Mouse (Mus musculus) hindbrain, embryonic 11.5 days (tissue): Measurements from ENCODE around the gene Cpn2. TPM values are rescaled to one million over a fixed set of nuclear protein-coding genes. Genes with fewer than 3 reads are reported as not detected.
A peak's percentile ranks its signal among the peaks of the same experiment; 100 is the strongest.

Source experiments
- ATAC-seq: fragments of 200-750 bp; cut with Nextera tagmentation; 2 replicates; pipeline ENCODE4 v1.8.0; 2017; ENCODE audit warnings: mild to moderate bottlenecking, moderate TSS enrichment, moderate library complexity; ENCODE audit not compliant: low FRiP score
- DNase-seq: peaks from one replicate; pipeline ENCODE4 v3.0.0-alpha.2; 2015; ENCODE audit warnings: low spot score
- H3K27ac ChIP-seq: fragments of 300-500 bp; sonication (generic); 2 replicates; pipeline ENCODE4 v1.5.1; 2014; ENCODE audit warnings: mild to moderate bottlenecking, low read depth, low read length
- H3K27me3 ChIP-seq: fragments of 300-500 bp; sonication (generic); 2 replicates; pipeline ENCODE4 v1.6.1; 2014; ENCODE audit warnings: mild to moderate bottlenecking, low read length, moderate library complexity, mixed read lengths; ENCODE audit not compliant: control insufficient read depth, insufficient read depth
- H3K36me3 ChIP-seq: fragments of 300-500 bp; sonication (generic); 2 replicates; pipeline ENCODE4 v1.6.1; 2014; ENCODE audit warnings: mild to moderate bottlenecking, low read length, moderate library complexity, mixed read lengths; ENCODE audit not compliant: control insufficient read depth, insufficient read depth
- H3K4me1 ChIP-seq: fragments of 300-500 bp; sonication (generic); replicated peaks from 2 replicates; pipeline ENCODE4 v1.6.1; 2014; ENCODE audit warnings: low read length, mixed read lengths; ENCODE audit not compliant: control insufficient read depth, insufficient read depth
- H3K4me2 ChIP-seq: fragments of 300-500 bp; sonication (generic); replicated peaks from 2 replicates; pipeline ENCODE4 v1.6.1; 2014; ENCODE audit warnings: mild to moderate bottlenecking, low read depth, low read length
- H3K4me3 ChIP-seq: fragments of 300-500 bp; sonication (generic); 2 replicates; pipeline ENCODE4 v1.5.1; 2014; ENCODE audit warnings: low read depth, low read length
- H3K9ac ChIP-seq: fragments of 300-500 bp; sonication (generic); 2 replicates; pipeline ENCODE4 v1.6.1; 2014; ENCODE audit warnings: low read depth, low read length
- H3K9me3 ChIP-seq: fragments of 300-500 bp; sonication (generic); 2 replicates; pipeline ENCODE4 v1.6.1; 2016; ENCODE audit warnings: low read length; ENCODE audit not compliant: control insufficient read depth
- WGBS: fragments of 180-500 bp; shearing (Covaris S2); extraction: QIAGEN DNeasy Blood & Tissue Kit; methylation state at CpG from one replicate; pipeline ENCODE4 v1.1.7; 2014; 5-methylcytosine and 5-hydroxymethylcytosine counted together
- polyA plus RNA-seq: library from polyadenylated mRNA; unstranded; fragments of >200 nt; fragmentation: Nextera tagmentation; extraction: Ambion mirVana; gene quantifications from 2 replicates; pipeline ENCODE4 v1.2.1, GENCODE M21; 2014

Cpn2 gene
- polyA plus RNA-seq, 1 experiment from 2014 or later = not detected

DNA sequence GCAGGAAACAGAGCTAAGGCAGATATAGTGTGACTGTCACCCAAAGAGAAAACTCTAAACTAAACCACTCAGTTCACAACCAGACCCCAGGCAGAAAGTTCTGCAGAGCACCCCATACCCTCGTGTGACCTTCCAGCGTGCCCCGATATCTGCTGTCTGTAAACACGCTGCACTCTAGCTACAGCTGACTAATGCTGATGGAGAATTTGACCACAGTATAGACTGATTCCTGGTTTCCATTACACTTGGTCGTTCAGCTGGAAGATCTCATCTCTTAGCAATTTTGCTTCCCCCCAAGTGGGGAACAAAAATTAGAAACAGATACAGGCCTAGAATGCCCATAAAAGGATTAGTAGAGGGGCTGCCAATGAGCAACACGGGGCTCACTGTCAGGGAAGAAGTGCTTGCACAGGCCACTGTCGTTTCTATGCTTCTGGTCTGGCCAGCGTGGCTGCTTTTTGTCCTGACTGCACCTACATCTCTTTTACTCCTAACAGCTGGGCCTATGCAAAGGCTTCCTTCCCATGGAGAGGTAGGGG is 4.0 kb upstream of the Cpn2 start:
- Histone ChIP-seq H3K4me2 (no peak overlapping the region), H3K4me3 (no peak overlapping the region), H3K27ac (no peak overlapping the region), H3K4me1 (no peaks in the 10 kb centered on the region), H3K36me3 (no peaks in the 10 kb centered on the region), H3K27me3 (no peaks in the 10 kb centered on the region; the same call in 1 of the 2 replicates), H3K9me3 (no peaks in the 10 kb centered on the region), H3K9ac (no peak overlapping the region)
- no peak for ATAC-seq
- WGBS = 71% methylated on average over 8 of the region's 8 CpGs
- no peak for DNase-seq

DNA sequence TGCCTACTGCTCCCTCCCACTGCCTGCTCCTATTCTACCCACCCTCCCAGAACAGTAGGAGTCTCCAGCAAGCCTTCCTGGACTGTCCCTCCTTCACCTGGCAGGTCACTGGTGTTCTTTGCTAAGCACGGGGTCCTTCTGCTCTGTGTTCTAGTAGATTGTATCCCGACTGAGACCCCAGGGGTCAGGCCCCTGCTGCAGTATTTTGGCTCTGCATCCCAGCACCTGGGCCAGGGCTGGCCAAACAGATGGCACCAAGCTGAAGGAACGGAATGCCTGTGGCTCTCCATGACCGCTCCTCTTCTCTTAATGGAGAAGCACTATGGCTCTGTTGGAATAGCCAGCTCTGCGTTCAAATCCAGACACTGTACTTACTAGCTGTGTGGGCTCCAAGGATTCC is 738 bp downstream of the Cpn2 start:
- H3K36me3 ChIP-seq = no peaks in the 10 kb centered on the region
- no peaks in the 10 kb centered on the region for H3K4me1 ChIP-seq
- ATAC-seq (no peak), DNase-seq (no peak)
- H3K27me3 ChIP-seq = no peaks in the 10 kb centered on the region; the same call in 1 of the 2 replicates
- H3K9ac ChIP-seq = no peak overlapping the region
- no peak overlapping the region for H3K4me3 ChIP-seq
- 77% methylated on average over 5 of the region's 5 CpGs for WGBS
- no peak overlapping the region for H3K27ac ChIP-seq
- H3K4me2 ChIP-seq = no peak overlapping the region
- no peaks in the 10 kb centered on the region for H3K9me3 ChIP-seq

DNA sequence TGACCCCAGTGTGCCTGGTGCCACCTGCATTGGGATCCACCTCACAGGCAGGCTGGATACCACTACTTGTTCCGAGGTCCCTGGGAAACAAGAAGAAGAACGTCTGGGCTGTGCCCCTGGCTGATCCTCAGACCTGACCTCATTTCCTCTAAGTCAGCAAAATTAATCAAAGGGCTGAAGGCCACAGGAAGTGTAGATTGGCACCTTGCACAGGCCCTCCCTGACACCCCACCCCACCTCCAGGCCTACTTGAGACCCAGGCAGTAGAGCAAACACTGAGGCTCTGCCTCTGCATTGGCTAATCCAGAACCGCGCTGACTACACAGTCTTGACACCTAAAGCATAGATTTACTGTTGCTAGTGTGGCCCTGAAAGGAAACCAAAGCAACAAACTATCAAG is 1.7 kb downstream of the Cpn2 start:
- ATAC-seq = no peak
- no peaks in the 10 kb centered on the region; the same call in 1 of the 2 replicates for H3K27me3 ChIP-seq
- H3K36me3 ChIP-seq = no peaks in the 10 kb centered on the region
- H3K27ac ChIP-seq = no peak overlapping the region
- H3K4me2 ChIP-seq = no peak overlapping the region
- WGBS = 84% methylated on average over 4 of the region's 4 CpGs
- no peaks in the 10 kb centered on the region for H3K4me1 ChIP-seq
- no peak overlapping the region for H3K4me3 ChIP-seq
- no peaks in the 10 kb centered on the region for H3K9me3 ChIP-seq
- no peak for DNase-seq
- no peak overlapping the region for H3K9ac ChIP-seq

DNA sequence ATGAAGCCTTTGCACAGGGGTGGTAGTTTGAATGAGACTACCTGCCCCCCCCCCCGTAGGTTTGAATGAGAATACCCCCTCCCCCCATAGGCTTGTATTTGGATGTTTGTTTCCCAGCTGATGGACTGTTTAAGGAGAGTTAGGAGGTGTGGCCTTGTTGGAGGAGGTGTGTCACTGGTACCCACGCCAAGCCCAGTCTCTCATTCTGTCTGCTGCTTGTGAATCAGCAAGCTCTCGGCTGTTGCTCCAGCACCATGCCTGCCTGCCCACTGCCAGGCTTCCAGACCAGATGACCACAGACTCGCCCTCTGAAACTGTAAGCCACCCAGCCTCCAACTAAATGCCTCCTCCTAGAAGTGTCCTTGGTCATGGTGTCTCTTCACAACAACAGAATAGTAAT is 4.1 kb downstream of the Cpn2 start:
- Histone ChIP-seq H3K27me3 (no peaks in the 10 kb centered on the region; the same call in 1 of the 2 replicates), H3K4me3 (no peak overlapping the region), H3K9me3 (no peaks in the 10 kb centered on the region), H3K4me1 (no peaks in the 10 kb centered on the region), H3K36me3 (no peaks in the 10 kb centered on the region), H3K4me2 (no peak overlapping the region), H3K9ac (no peak overlapping the region), H3K27ac (no peak overlapping the region)
- ATAC-seq (0 out of 2 replicates have a peak, but pooled peaks have one; percentile 27), DNase-seq (no peak)
- 52% methylated on average over 4 of the region's 4 CpGs for WGBS

DNA sequence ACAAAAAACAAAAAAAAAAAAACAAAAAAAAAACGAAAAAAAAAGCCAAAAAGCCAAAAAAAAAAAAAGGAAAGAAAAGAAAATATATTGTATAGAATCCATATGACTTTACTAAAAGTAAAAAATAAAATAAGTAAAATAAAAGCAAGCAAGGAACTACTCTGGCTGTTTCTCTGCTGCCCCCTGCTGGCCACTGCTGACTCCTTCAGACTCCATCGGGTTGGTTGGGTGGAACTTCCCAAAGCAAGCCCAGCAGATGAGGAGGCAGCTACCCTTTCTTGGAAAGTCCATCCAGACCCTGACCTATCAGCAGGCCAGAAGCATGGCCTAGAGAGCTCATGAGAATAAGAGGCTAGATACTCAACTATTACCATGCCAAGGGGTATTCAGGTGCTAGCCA is 4.6 kb downstream of the Cpn2 start:
- DNase-seq (peak; percentile 86), ATAC-seq (no peak)
- Histone ChIP-seq H3K36me3 (no peaks in the 10 kb centered on the region), H3K4me2 (no peak overlapping the region), H3K27ac (no peak overlapping the region), H3K9me3 (no peaks in the 10 kb centered on the region), H3K4me3 (no peak overlapping the region), H3K9ac (no peak overlapping the region), H3K27me3 (no peaks in the 10 kb centered on the region; the same call in 1 of the 2 replicates), H3K4me1 (no peaks in the 10 kb centered on the region)
- 0% methylated on average over 2 of the region's 2 CpGs for WGBS

DNA sequence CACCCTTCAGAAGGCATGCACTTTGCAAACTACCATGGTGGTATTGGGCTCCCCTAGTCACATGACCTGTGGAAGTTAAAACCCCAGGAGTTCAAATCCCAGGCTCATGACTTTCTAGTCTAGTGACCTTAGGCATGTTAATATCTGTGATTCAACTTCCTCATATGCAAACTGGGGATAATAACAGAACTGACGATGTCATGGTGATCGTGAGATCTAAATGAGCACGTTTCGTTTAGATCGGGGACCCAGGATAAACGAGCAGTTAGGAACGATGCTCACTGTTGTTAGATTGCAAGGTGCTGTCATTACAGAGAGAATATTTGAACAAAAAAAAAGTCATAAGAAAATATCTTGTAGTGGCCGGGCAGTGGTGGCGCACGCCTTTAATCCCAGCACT is 5.1 kb downstream of the Cpn2 start:
- DNase-seq = no peak
- no peak overlapping the region for H3K4me3 ChIP-seq
- no peaks in the 10 kb centered on the region for H3K4me1 ChIP-seq
- H3K4me2 ChIP-seq = no peak overlapping the region
- WGBS = 90% methylated on average over 10 of the region's 10 CpGs
- ATAC-seq = no peak
- H3K36me3 ChIP-seq = no peaks in the 10 kb centered on the region
- no peak overlapping the region for H3K27ac ChIP-seq
- no peaks in the 10 kb centered on the region; the same call in 1 of the 2 replicates for H3K27me3 ChIP-seq
- H3K9me3 ChIP-seq = no peaks in the 10 kb centered on the region
- no peak overlapping the region for H3K9ac ChIP-seq

DNA sequence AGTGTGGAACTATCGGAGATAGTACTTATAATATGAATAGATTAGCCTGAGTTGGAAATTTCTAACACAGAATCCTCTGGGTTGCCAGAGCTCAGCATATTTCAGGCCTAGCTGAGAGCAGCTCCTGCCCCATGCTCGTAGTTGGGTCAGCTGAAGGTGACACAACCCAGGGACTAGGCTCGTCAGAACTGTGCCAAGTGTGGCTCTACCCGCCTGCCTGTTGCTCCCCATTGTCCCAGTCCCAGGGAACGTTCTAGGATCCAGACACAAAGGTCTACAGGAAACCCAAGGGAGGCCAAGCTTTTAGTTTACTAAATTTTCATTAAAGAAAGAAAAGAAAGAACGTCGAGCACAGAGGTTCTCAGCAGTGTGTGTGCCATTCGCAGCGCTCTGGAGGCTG is 6.0 kb downstream of the Cpn2 start:
- H3K9me3 ChIP-seq = no peaks in the 10 kb centered on the region
- DNase-seq (no peak), ATAC-seq (no peak)
- H3K27me3 ChIP-seq = no peaks in the 10 kb centered on the region
- no peaks in the 10 kb centered on the region for H3K36me3 ChIP-seq
- H3K4me2 ChIP-seq = no peak overlapping the region
- 91% methylated on average over 9 of the region's 9 CpGs for WGBS
- no peak overlapping the region for H3K4me3 ChIP-seq
- no peak overlapping the region for H3K27ac ChIP-seq
- H3K4me1 ChIP-seq = no peaks in the 10 kb centered on the region
- H3K9ac ChIP-seq = no peak overlapping the region

DNA sequence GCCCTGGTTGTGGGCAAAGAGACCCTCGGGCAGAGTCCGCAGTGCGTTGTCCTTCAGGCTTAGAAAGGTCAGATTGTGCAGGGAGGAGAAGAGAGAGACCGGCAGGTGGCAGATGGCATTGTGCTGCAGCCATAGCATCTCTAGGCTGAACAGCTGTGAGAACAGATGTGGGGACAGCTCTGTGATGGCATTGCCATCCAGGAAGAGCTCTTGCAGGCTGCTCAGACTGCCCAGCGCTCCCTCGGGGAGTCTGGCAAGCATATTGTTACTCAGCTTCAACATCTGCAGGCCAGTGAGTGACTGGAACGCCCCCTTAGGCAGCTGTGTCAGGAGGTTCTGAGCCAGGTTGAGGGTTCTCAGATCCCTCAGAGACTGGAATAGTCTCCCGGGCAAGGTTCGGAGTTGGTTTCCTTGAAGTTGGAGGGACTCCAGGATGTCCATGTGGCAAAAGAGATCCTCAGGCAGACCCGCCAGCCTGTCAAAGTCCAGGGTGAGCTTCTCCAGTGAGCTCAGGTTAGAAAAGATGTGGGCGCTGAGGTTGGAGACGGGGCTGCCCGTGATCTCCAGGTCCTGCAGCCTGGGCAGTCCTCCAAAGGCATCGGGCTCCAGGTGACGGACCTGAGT is 7.2 kb downstream of the Cpn2 start:
- Histone ChIP-seq H3K4me2 (no peak overlapping the region), H3K36me3 (no peaks in the 10 kb centered on the region), H3K4me1 (no peaks in the 10 kb centered on the region), H3K27me3 (no peaks in the 10 kb centered on the region), H3K9me3 (no peaks in the 10 kb centered on the region), H3K4me3 (no peak overlapping the region), H3K27ac (no peak overlapping the region), H3K9ac (no peak overlapping the region)
- no peak for ATAC-seq
- 86% methylated on average over 15 of the region's 15 CpGs for WGBS
- no peak for DNase-seq

DNA sequence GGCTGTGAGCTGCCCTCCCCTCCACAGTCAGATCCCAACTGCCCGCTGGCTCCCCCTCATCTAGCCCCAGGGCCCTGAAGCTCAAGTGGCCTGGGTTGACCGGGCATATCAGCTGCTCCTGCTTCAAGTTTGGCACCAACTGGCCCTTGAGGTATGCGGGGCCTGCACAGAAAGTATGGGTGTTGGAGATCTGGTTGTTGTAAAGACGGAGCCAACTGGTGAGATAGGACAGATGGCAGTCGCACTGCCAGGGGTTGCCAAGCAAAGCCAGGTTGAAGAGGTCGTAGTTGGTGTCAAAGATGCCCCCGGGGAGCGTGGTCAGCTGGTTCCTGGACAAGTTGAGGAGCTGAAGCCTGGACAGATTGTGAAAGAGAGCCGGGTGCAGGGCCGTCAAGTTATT is 7.9 kb downstream of the Cpn2 start:
- ATAC-seq (no peak), DNase-seq (no peak)
- Histone ChIP-seq H3K9ac (no peak overlapping the region), H3K4me3 (no peak overlapping the region), H3K4me2 (no peak overlapping the region), H3K27me3 (no peaks in the 10 kb centered on the region), H3K9me3 (no peaks in the 10 kb centered on the region), H3K27ac (no peak overlapping the region), H3K4me1 (no peaks in the 10 kb centered on the region), H3K36me3 (no peaks in the 10 kb centered on the region)
- WGBS = 92% methylated on average over 10 of the region's 10 CpGs
